Mouse (Mus musculus) liver, postnatal 0 days (tissue): ENCODE measurements around the gene Mcoln3. TPM values are rescaled to one million over a fixed set of nuclear protein-coding genes. Genes with fewer than 3 reads are reported as not detected.

Experiments
- ATAC-seq: fragments of 200-750 bp; cut with Nextera tagmentation; 2 replicates; pipeline ENCODE4 v1.8.0; 2017; ENCODE audit warnings: mild to moderate bottlenecking, moderate library complexity
- DNase-seq: peaks from one replicate; pipeline ENCODE4 v3.0.0-alpha.2; 2016
- H3K27ac ChIP-seq: fragments of 300-500 bp; sonication (generic); 2 replicates; pipeline ENCODE4 v1.5.1; 2014; ENCODE audit warnings: antibody characterized with exemption, moderate library complexity, mild to moderate bottlenecking, low read depth
- H3K27me3 ChIP-seq: fragments of 300-500 bp; sonication (generic); 2 replicates; pipeline ENCODE4 v1.6.1; 2014; ENCODE audit warnings: low read length, control low read depth, mixed read lengths; ENCODE audit not compliant: insufficient read depth
- H3K36me3 ChIP-seq: fragments of 300-500 bp; sonication (generic); replicated peaks from 2 replicates; pipeline ENCODE4 v1.6.1; 2014; ENCODE audit warnings: mild to moderate bottlenecking, control low read depth, low read length, moderate library complexity, mixed read lengths; ENCODE audit not compliant: insufficient read depth
- H3K4me1 ChIP-seq: fragments of 300-500 bp; sonication (generic); 2 replicates; pipeline ENCODE4 v1.6.1; 2014; ENCODE audit warnings: antibody characterized with exemption, mild to moderate bottlenecking, control low read depth; ENCODE audit not compliant: insufficient read depth
- H3K4me2 ChIP-seq: fragments of 300-500 bp; sonication (generic); 2 replicates; pipeline ENCODE4 v1.6.1; 2014; ENCODE audit warnings: low read depth, mild to moderate bottlenecking, low read length, moderate library complexity, mixed read lengths
- H3K4me3 ChIP-seq: fragments of 300-500 bp; sonication (generic); 2 replicates; pipeline ENCODE4 v1.5.1; 2014; ENCODE audit warnings: low read depth, low read length
- H3K9ac ChIP-seq: fragments of 300-500 bp; sonication (generic); replicated peaks from 2 replicates; pipeline ENCODE4 v1.6.1; 2014; ENCODE audit warnings: mild to moderate bottlenecking, moderate library complexity
- H3K9me3 ChIP-seq: fragments of 300-500 bp; sonication (generic); 2 replicates; pipeline ENCODE4 v1.6.1; 2016; ENCODE audit warnings: mild to moderate bottlenecking, control low read depth, low read length, mixed read lengths
- CTCF ChIP-seq: sonication (generic); IDR thresholded peaks from 2 replicates; pipeline ENCODE4 v1.5.1; 2016; ENCODE audit warnings: antibody characterized with exemption, low read depth
- EP300 ChIP-seq: IDR thresholded peaks from 2 replicates; pipeline ENCODE4 v1.6.1; 2016; ENCODE audit warnings: antibody characterized with exemption, low read depth, mild to moderate bottlenecking
- WGBS: fragments of 180-500 bp; shearing (Covaris S2); extraction: QIAGEN DNeasy Blood & Tissue Kit; methylation state at CpG from one replicate; pipeline ENCODE4 v1.1.7; 2014; ENCODE audit not compliant: insufficient replicate concordance; 5-methylcytosine and 5-hydroxymethylcytosine counted together
- polyA plus RNA-seq: library from polyadenylated mRNA; unstranded; fragments of >200 nt; fragmentation: Nextera tagmentation; extraction: Ambion mirVana; gene quantifications from 2 replicates; pipeline ENCODE4 v1.2.1, GENCODE M21; 2015

The Mcoln3 gene
- polyA plus RNA-seq, 1 experiment from 2014 or later, result not detected

- no peaks in the 10 kb centered on the region for H3K4me1 ChIP-seq
- no peak overlapping the region for H3K4me3 ChIP-seq
- H3K9me3 ChIP-seq, result no peaks in the 10 kb centered on the region
- 60% methylated on average over 7 of the region's 7 CpGs for WGBS
- H3K36me3 ChIP-seq, result no peaks in the 10 kb centered on the region
- no peak overlapping the region for H3K9ac ChIP-seq
- no peak overlapping the region for H3K27ac ChIP-seq
- ATAC-seq (no peak), DNase-seq (no peak)
- H3K4me2 ChIP-seq, result no peak overlapping the region
- H3K27me3 ChIP-seq, result no peaks in the 10 kb centered on the region
- TF ChIP-seq EP300, result no peak
- TF ChIP-seq CTCF, result no peak
Measured at GRCm38 (mm10) chr3:146096986-146097385, 20.3 kb upstream of the Mcoln3 start.

GRCm38 (mm10) chr3:146097861-146098260 lies 19.4 kb upstream of the Mcoln3 start:
- 76% methylated on average over 4 of the region's 4 CpGs for WGBS
- no peak overlapping the region for H3K9ac ChIP-seq
- ATAC-seq, result no peak

GRCm38 (mm10) chr3:146099925-146100324 lies 17.3 kb upstream of the Mcoln3 start:
- Histone ChIP-seq H3K4me3 (no peak overlapping the region), H3K27me3 (no peaks in the 10 kb centered on the region), H3K4me1 (no peaks in the 10 kb centered on the region), H3K27ac (no peak overlapping the region), H3K36me3 (no peaks in the 10 kb centered on the region), H3K4me2 (no peak overlapping the region), H3K9me3 (peaks cover 7% of the 10 kb centered on the region; the same call in 1 of the 2 replicates), H3K9ac (no peak overlapping the region)
- ATAC-seq (no peak), DNase-seq (no peak)
- TF ChIP-seq CTCF (no peak), EP300 (no peak)

More at GRCm38 (mm10) chr3:146097861-146098260, 19.4 kb upstream of the Mcoln3 start:
- no peak overlapping the region for H3K27ac ChIP-seq
- no peak overlapping the region for H3K4me3 ChIP-seq
- DNase-seq, result no peak
- H3K9me3 ChIP-seq, result peaks cover 4% of the 10 kb centered on the region; the same call in 1 of the 2 replicates
- no peaks in the 10 kb centered on the region for H3K36me3 ChIP-seq
- no peaks in the 10 kb centered on the region for H3K4me1 ChIP-seq
- H3K27me3 ChIP-seq, result no peaks in the 10 kb centered on the region
- TF ChIP-seq CTCF (no peak), EP300 (no peak)
- no peak overlapping the region for H3K4me2 ChIP-seq

GRCm38 (mm10) chr3:146102049-146102448 lies 15.2 kb upstream of the Mcoln3 start:
- H3K4me2 ChIP-seq, result no peak overlapping the region
- no peak for DNase-seq
- ATAC-seq, result no peak
- H3K4me3 ChIP-seq, result no peak overlapping the region
- WGBS, result 47% methylated on average over 6 of the region's 6 CpGs
- H3K4me1 ChIP-seq, result no peaks in the 10 kb centered on the region
- no peak overlapping the region for H3K27ac ChIP-seq
- 0 out of 2 replicates have a peak, but pooled peaks cover under 1% of the 10 kb centered on the region for H3K27me3 ChIP-seq
- no peak overlapping the region for H3K9ac ChIP-seq
- H3K9me3 ChIP-seq, result peaks cover 7% of the 10 kb centered on the region; the same call in 1 of the 2 replicates
- TF ChIP-seq EP300 (no peak), CTCF (peak; percentile 38)
- no peaks in the 10 kb centered on the region for H3K36me3 ChIP-seq

- Histone ChIP-seq H3K4me2 (peak overlapping the region; percentile 83), H3K4me3 (peak overlapping the region; percentile 45)
- WGBS, result 5% methylated on average over 18 of the region's 18 CpGs
Measured at GRCm38 (mm10) chr3:146107116-146107849, 10.0 kb upstream of the Mcoln3 start.

GRCm38 (mm10) chr3:146107921-146108571 lies 9.2 kb upstream of the Mcoln3 start, which contains the start of gene Wdr63:
TSS of gene Wdr63 (minus strand) at chr3:146108130.
- TF ChIP-seq CTCF (no peak), EP300 (no peak)
- Histone ChIP-seq H3K27ac (no peak within 1 kb of the TSS), H3K4me1 (no peaks in the 10 kb centered on the region; the same call in 1 of the 2 replicates), H3K36me3 (no peaks in the 10 kb centered on the region), H3K4me2 (peak within 1 kb of the TSS; percentile 83), H3K27me3 (0 out of 2 replicates have a peak, but pooled peaks cover 5% of the 10 kb centered on the region), H3K9me3 (peaks cover 3% of the 10 kb centered on the region; the same call in 1 of the 2 replicates), H3K9ac (peak within 1 kb of the TSS; percentile 34; the same call in 1 of the 2 replicates), H3K4me3 (peak within 1 kb of the TSS; percentile 45)
- WGBS, result 15% methylated on average over 18 of the region's 18 CpGs
- DNase-seq, result peak; percentile 32
- ATAC-seq, result peak; percentile 94

More at GRCm38 (mm10) chr3:146107116-146107849, 10.0 kb upstream of the Mcoln3 start:
- DNase-seq (no peak), ATAC-seq (peak; percentile 58)
- H3K4me1 ChIP-seq, result no peaks in the 10 kb centered on the region; the same call in 1 of the 2 replicates
- H3K9me3 ChIP-seq, result peaks cover 5% of the 10 kb centered on the region; the same call in 1 of the 2 replicates
- no peak overlapping the region for H3K27ac ChIP-seq
- H3K27me3 ChIP-seq, result 0 out of 2 replicates have a peak, but pooled peaks cover 5% of the 10 kb centered on the region
- TF ChIP-seq EP300 (no peak), CTCF (no peak)
- peak overlapping the region; percentile 34; the same call in 1 of the 2 replicates for H3K9ac ChIP-seq
- H3K36me3 ChIP-seq, result no peaks in the 10 kb centered on the region
